Mouse (Mus musculus): ENCODE data around the gene Lrfn4. TPM values are rescaled to one million over a fixed set of nuclear protein-coding genes. Genes with fewer than 3 reads are reported as not detected.
A peak's percentile ranks its signal among the peaks of the same experiment; 100 is the strongest.
"Not testable (repeated sequence)": the region's sequence is repeated elsewhere in the genome, so short reads cannot be mapped to it uniquely, and the experiment has no call there.

The Lrfn4 gene
- total RNA-seq, 4 experiments from 2014 or later = 3.9 to 9.3 (median 6.5) TPM

DNA sequence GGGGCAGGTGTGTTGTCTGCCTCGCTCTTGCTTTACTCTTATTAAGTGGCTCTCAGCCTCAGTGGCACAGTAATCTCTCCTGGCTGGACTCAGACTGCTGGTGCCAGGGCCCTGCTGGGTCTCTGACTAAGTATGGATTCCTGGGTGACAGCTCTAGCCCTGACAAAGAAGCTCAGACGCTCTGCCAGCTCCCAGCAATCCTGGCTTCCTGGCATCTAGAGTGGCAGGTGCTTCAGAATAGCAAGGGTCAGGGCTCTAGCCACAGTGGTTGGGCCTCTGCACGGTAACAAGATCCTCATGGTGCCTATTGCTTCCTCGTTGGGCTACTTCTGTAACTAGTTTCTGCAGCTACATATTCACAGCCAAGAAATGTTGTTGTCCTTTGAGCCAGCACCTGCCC is 5.4 kb downstream of the Lrfn4 start:
- no peak for DNase-seq

DNA sequence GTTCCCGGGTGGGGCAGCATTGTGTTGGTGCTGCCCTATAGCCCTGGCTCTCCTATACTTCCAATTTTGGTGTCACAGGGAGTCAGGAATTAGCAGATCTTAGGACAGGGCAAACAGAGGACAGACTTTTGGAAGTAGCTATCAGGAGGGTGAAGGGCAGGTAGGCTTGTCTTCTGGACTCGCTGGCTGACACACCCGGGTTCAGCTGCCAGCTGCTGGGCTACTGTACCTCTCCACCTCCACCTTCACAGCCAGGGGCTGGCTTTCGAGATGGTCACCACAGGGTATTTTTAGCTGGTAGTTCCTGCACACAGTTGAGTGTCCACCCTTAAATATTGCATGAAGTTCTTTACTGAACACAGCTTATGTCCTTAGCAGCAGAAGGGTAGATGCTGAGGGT is 7.0 kb downstream of the Lrfn4 start:
- no peak for DNase-seq

DNA sequence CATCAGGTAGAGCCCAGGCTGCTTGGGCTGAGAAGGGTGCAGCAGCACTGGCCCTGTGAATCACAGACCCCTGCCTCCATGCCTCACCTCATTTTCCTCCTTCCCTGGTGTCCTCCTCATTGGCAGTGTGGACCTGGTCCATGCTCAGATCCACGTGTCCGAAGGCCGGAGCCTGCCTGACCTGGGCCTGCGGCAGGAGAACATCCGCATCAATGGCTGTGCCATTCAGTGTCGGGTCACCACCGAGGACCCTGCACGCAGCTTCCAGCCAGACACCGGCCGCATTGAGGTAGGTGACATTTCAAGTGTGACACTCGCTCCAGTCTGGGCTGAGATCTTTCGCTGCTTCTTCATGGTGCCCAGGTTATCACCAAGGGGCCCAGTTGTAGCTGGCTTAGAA is 8.1 kb downstream of the Lrfn4 start:
- DNase-seq = no peak

DNA sequence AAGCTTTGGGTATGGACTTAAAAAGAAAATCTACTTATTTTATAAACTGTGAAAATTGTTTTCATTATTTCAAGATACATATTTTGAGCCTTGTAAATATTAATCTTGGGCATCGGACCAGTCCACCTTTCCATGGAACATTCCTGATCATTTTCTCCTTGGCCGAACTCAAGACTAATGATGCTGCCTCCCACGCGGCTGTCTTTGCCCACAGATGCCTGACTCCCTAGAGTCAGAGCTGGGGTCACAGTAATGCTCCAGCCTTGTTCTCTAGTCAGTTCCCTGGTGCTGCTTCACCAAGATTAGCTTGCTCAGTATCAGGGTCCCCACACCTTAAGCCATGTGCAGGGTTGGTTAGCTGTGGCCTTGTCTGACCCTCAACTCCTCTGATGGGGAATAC is 9.8 kb downstream of the Lrfn4 start:
- no peak for DNase-seq

DNA sequence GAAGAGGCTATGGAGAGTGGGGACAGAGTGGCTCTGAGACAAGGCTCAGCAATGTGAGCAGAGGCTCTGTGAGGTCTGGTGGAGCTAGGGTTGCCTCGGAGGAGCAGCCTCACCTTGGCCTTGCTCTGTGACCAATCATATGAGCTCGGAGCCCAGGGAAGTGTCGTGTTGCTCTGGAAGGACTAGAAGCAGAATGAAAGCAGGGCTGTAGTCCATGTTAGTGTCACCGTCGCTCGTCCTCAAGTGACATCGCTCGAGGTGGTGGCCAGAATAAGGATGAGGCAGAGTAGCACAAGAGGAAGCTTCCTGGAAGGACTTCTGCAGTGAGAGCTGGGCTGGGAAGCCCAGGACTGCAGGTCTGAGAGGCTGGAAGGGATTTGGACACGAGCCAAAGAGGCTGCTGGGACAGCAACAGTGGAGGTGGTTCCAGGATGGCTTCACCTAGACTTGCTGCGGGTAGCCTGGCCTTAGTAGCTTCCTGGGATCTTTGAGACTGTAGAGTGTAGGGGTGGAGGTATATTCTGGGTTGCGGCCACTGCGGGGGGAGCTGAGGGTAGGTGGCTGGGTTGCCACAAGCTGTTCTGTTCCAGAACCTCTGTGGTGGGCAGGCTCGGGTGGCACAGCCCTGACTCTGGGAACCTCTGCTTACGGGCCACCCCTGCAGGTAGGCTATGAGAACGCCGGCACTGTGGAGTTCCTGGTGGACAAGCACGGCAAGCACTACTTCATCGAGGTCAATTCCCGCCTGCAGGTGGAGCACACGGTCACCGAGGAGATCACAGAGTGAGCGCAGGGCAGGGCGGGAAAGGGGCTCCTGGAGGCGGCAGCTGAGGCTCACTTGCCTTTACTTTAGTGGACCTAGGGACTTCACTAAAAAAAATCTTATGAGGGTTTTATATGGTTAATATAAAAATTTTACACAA is 11.4 kb downstream of the Lrfn4 start:
- no peak for DNase-seq

DNA sequence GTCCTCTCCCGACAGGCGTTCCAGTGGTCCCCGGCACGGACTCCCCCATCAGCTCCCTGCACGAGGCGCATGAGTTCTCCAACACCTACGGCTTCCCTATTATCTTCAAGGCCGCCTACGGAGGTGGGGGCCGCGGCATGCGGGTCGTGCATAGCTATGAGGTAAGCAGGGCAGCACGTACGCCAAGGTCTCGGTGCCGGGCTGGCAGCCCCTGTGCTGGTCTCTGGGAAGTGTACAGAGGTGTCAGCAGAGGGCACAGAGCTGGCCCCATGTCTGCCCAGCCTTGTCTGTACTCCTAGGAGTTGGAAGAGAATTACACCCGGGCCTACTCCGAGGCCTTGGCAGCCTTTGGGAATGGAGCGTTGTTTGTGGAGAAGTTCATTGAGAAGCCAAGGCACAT is 13.0 kb downstream of the Lrfn4 start:
- no peak for DNase-seq

DNA sequence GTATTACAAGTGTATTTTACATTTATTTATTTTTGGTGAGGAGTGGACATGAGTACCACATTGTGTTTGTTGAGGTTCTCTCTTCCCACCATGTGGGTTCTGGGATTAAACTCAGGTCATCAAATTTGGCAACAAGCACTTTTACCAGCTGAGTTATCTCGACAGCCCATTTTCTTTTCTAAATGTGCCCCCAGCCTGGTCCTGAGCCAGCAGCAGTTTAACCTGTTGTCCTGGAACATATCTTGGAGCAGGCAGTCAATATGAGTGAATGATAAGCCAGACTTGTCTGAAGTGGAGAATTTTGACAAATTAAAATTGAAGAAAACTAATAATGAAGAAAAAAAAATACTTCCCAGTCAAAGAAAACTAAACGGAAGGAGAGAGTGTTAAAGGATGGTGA is 19.4 kb downstream of the Lrfn4 start:
- no peak for DNase-seq

DNA sequence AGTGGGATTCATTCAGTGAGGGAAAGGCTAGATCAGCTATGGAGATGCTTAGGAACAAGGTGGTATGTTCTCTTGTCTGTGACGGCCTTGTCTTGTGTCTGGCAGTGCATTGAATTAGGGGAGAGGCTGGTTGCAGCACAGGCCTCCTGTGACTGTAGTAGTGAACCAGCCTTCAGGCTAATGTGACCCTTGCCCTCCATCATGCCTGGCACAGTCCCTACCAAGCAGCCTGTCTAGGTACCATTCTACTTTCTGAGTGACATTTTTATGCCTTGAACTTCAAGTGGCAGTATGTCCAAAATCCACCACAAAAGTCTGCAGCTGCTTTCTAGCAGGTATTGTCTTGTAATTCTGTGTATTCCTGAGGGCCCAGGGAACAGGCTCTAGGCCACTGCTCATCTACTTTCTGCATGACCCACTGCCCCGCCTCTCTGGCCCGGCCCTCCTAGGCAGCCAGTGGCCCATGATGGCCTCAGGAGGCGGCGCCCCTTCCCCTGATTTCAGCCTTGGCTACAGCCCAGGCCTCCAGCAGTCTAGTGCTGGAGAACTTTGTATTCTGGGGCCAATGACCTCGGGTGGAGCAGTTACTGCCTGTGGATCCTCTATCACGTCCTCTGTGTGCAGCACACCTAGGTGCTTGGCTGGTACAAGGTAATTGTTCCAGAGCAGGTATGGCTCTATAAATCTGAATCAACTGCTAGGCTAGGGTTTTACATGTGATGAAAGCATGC is 21.5 kb downstream of the Lrfn4 start:
- no peak for DNase-seq

DNA sequence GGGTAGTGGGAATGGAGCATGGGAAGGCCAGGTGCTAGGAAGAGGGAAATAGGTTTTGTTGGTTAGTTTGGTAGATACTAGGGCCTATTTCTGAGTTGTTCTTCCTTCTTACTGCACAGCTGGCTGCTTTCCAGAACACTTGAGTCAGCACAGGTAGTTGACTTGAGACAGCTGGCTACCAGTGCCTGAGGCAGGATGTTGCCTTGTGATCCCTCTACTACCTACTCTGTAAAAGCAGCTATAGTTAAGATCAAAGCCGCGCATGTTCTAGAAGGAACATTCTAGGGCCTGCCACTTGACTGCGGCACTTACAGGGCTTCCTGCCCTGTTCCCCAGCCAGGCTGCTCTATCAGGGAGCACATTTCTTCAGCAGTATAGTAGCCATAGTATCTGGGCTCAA is 25.4 kb downstream of the Lrfn4 start:
- DNase-seq = no peak

DNA sequence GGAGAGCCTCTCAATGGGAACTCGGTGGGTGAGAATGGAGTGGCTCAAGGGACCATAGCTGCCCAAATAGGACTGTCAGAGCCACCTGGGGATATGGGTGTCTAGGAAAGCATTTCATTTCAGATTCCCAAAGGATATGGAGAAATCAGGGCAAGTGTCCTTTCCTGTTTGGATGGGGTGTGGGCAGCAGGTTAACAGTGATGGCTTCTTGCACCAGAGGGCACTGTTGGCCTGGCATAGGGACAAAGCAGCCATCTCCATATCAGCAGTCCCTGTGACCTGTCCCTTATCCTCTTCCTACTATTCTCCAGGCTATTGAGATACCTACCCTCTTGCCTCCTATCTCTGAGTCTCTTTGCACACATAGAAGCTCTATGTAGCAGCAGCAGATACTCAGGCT is 26.4 kb downstream of the Lrfn4 start:
- no peak for DNase-seq

DNA sequence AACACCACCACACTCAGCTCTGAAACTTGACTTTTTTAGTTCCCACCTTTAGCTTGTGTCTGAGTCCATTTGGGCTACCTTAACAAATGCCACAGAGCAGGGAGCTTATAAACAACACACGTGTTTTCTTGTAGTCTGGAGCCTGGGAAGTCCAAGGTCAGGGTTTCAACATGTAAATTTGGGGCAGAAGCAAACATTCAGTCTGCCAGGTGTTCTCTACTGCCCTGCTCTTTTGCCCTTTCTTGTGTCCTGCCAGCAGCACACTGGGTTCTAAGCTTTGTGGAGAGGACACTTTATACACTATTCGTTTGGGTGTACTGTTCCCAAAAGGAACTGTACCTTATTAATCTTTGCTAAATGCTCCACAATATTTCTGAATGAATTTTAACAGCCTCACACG is 27.0 kb downstream of the Lrfn4 start:
- no peak for DNase-seq

DNA sequence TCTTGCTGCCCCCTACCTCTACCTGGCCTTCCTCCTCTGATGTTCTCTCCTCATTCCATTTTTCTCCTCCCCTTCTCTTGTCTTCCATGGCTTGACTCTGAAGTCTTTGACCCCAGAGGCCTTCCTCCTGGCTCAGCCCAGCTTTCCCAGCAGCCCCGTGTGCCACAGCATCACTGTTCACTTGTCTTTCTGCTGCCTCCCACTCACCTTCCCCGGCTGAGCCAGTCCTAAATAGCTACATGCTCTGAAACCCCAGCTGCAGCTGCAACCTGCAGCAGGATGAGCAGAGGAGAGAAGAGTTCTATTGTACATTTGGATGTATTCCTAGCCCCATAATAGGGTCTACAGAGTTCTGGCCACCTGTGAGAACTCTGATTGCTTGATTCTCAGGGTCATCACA is 28.0 kb downstream of the Lrfn4 start:
- no peak for DNase-seq

DNA sequence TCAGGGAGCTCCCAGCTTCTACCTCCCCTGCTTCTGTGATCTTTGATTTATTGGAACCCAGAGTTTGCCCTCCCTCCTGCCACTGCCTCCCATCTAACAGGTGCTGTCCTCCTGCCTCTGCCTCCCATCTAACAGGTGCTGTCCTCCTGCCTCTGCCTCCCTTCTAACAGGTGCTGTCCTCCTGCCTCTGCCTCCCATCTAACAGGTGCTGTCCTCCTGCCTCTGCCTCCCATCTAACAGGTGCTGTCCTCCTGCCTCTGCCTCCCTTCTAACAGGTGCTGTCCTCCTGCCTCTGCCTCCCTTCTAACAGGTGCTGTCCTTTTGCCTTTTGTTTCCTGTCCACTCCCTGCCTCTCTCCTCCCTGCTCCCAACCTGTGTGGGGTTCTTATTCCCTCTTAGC is 28.7 kb downstream of the Lrfn4 start:
- DNase-seq = not testable (repeated sequence)

DNA sequence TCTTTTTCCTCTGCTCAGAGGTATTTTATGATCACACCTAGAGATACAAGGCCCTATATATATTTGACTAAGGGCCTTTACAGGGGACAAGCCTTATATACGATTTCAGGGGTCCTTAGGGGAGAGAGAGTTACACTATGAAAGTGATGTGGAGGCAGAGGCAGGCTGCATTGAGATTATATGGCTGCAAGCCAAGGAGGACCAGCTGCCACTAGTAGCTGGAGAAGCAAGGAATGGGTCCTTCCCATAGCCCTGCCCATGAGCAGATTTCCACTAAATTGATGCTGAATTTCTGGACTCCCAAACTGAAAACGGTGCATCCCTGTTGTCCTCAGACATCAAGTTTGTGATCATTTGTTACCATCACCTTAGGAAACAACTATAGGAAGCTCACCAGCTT is 31.6 kb downstream of the Lrfn4 start:
- DNase-seq = no peak

DNA sequence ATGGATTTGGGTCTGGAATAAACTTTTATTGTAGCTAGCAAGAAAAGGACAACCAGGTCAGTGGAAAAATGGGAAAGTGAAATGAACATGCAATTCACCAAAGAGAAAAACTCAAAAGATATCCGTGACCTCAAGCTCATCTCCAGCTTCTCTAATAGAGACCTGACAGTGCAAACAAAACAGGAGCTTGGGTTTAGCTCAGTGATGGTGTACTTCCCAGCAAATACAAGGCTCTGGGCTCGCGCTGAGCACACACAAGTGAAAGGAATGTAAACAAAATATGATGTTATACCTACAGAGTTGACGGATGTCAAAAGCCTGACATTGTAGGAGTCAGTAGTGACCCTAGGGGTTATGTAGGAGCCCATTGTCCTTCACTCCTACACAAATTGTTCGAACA is 36.2 kb downstream of the Lrfn4 start:
- DNase-seq = no peak

DNA sequence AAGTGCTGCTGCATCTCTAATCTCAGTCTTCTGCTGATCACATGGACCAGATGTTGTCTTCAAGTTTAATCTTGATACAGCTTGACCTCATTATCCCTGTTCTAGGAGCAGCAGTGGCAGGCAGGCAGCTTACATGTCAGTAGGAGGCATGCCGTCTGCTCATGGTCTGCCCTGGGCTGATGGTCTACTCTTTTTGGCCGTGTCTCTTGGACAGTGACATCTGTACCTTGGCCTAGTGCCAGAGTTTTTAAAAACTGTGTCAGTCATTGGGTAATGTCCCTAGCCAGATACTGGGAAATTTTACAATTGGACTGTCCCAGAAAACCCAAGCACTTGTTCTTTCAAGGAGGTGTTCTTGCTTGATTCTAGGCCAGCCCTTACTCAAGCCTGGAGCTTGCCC is 36.7 kb downstream of the Lrfn4 start:
- peak; percentile 71 for DNase-seq

DNA sequence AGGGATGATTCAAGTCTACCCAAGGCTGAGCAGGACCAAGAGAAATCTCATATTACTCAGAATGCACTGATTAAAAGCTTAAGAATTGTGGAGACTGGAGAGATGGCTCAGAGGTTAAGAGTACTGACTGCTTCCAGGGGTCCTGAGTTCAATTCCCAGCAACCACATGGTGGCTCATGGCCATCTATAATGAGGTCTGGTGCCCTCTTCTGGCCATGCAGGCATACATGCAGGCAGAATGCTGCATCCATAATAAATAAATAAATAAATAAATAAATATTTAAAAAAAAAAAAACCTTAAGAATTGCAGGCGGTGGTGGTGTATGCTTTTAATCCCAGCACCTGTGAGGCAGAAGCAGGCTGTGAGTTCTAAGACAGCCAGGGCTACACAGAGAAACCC is 42.2 kb downstream of the Lrfn4 start:
- DNase-seq = no peak

DNA sequence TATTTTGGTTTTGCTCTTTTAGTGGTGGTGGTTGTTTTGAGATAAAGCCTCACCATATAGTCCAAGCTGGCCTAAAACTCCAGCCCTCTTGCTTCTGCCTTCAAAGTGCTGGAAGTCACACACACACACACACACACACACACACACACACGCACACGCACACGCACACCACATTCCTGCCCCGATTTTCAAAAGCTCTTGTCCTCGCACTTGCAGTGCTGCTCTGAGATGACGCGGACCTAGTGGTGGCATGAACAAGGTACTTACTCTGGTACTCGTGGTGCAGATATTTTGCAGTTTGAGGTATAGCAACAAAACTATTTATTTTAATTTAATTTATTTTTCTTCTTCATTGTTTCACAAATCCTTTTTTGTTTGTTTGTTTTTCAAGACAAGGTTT is 43.0 kb downstream of the Lrfn4 start:
- DNase-seq = no peak

DNA sequence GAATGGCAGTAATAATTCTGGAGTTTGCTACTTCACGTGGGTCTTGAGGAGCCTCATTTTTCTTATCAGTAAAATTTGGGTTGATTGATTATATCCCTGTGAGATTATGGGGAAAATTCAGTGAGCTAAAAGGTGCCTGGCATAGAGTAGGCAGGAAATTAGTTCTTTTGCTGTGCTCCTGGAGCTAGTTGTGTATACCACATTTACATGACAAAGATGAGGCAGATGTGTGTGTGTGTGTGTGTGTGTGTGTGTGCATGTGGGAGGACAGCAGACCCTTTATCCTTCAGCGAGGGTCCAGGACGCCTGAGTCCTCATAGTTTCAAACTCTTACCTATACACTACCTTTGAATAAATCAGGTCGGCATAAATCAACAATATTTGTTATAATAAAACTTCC is 43.4 kb downstream of the Lrfn4 start:
- no peak for DNase-seq

DNA sequence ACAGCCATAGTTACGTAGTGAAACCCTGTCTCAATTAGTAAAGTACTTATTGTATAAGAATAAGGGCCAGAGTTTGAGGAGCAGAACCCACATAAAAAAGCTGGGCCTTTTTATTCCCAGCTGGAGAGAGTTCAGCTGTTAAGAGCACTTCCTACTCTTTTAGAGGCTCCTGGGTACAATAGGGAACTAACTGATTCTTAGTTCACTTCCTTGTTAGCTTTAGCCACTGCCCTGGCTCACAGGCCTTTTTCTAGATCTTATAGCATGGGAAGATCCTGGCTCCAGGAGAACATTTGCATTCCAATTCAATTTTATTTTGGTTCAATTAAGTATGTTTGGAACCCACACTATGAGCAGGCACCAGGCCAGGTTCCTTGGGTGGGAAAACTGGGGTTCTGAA is 43.8 kb downstream of the Lrfn4 start:
- DNase-seq = no peak

DNA sequence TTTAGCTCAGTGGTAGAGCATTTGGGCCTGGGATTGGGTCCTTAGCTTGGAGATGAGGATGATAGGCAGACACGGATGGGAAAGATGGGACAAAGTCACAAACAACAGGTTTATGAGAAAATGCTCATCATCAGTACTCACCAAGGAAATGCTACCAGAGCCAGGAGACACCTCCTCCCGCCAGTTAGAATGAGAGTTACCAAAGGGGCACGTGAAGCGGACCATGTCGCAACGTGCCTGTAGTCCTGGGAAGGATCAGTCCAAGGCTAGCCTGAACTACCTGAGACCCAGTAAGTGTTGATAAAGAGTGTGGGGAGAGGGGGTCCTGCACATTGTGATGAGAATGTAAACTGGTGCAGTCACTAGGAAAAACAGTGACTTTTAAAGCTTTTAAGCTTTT is 44.7 kb downstream of the Lrfn4 start:
- DNase-seq = no peak

DNA sequence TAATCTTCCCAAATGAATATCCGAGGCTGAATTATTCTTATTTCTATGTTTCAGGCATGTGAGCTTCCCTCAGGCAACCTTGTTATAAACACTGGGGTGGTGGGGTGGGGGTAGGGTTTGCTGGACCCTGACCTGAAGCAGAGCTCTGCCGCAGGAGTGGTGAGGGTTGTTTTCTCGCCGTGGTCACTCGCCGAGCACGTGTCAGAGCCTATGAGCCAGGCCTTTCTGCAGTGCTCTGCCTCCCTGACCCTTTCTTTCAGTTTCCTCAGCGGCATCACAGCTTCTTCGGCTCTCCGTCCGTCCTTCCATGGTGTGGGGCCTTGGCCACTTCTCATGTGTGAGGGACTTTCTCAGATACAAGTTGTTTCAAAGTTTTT is 45.2 kb downstream of the Lrfn4 start:
- no peak for DNase-seq

DNA sequence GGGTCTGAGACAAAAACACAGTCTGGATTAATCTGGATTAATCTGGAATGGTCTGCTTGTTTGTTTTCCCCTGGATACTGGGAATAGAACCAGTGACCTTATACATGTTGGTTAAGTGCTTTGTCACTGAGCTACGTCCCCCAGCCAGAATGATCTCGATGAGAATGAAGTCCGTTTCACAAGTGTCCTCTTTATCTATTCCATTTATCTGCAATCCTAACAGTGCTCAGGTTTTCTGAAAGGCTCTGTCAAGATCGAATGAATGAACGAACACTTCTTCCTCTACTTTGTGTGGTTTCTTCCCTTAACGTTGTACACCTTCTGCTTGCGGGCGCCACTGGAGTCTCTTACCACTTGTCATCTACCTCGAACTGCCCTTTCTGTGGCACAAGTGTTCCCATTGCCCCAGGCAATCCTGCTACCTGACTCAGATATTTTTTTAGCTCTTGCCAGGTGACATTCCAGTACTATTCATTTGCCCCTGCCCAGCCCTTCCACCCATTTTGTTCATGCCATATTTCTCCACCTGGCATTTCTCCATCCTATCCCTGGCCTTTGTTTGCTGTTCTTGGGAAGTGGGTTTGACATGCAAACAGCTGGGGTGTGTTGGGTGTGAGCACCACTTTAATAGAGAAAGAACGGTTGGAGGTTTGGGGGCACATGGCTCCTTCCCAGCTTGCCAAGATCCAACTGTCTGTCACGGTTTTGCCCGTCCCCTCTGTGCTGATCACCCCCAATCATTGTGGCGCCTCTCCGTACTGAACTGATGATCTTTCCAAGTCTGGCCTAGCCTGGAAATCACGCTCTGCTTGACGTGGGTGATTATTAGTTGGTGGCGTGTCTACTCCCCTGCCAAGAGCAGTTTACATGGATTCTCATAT is 45.9 kb downstream of the Lrfn4 start:
- DNase-seq = no peak
